In genomic region chr4:133570066-133570466, GRCm38 (mm10) we compare ENCODE assay signal across 1 mouse cellular context.
TF ChIP-seq lines count a peak whose summit lies in the region.

No protein-coding gene starts in this region.

TF ChIP-seq in CH12.LX, 34 proteins besides CTCF, POLR2A, EP300 and RAD21 (continued from another document):
- TF ChIP-seq SIN3A (IDR thresholded peaks at IDR 0.05; ENCODE audit: low read length): 0 out of 2 replicates have a peak, but pooled peaks have one; percentile 30
- peak; percentile 40; the same call in 1 of the 2 replicates for TF ChIP-seq IRF4 (IDR thresholded peaks at IDR 0.05; ENCODE audit: low read depth, low read length)
- TF ChIP-seq NRF1 (IDR thresholded peaks at IDR 0.05; ENCODE audit: low read depth, low read length): no peak
- no peak for TF ChIP-seq SMC3 (IDR thresholded peaks at IDR 0.05; ENCODE audit: low read depth, low read length)
- no peak for TF ChIP-seq JUN (IDR thresholded peaks at IDR 0.05; ENCODE audit: insufficient read depth, low read depth, low read length)
- TF ChIP-seq ELF1 (IDR thresholded peaks at IDR 0.05; ENCODE audit: low read depth, low read length): peak; percentile 43; the same call in 1 of the 2 replicates
- TF ChIP-seq E2F4 (IDR thresholded peaks at IDR 0.05; ENCODE audit: insufficient replicate concordance, low read depth, low read length): no peak
- no peak for TF ChIP-seq ETS1 (conservative IDR thresholded peaks at IDR 0.05; ENCODE audit: low read depth, low read length)
- TF ChIP-seq MYC (IDR thresholded peaks at IDR 0.05; ENCODE audit: low read depth, low read length): no peak
- no peak for TF ChIP-seq ZKSCAN1 (IDR thresholded peaks at IDR 0.05; ENCODE audit: borderline replicate concordance, low read depth, low read length)
- peak; percentile 32; the same call in 1 of the 2 replicates for TF ChIP-seq HCFC1 (IDR thresholded peaks at IDR 0.05; ENCODE audit: low read depth, low read length)
- TF ChIP-seq CHD1 (IDR thresholded peaks at IDR 0.05; ENCODE audit: low read depth, low read length): no peak
- TF ChIP-seq BHLHE40 (IDR thresholded peaks at IDR 0.05; ENCODE audit: low read depth, low read length): 0 out of 2 replicates have a peak, but pooled peaks have one; percentile 9
TF ChIP-seq in CH12.LX: peak in this region for 10.
